In genomic region chr14:54638210-54638609, GRCm38 (mm10) we compare ENCODE assay signal across 18 mouse cellular contexts. TPM values are rescaled to one million over a fixed set of nuclear protein-coding genes. Genes with fewer than 3 reads are reported as not detected.
A peak's percentile ranks its signal among the peaks of the same experiment; 100 is the strongest.
DNase-seq lines count a peak whose midpoint lies in the region; ATAC-seq and TF ChIP-seq lines count a peak whose summit lies in the region.
"Had no signal": no experiment of that assay in that cellular context is flagged by ENCODE, and none has a peak within 500 bp of the region (broad histone marks: within the 10 kb centered on the region; RNA-seq: fewer than 3 reads in every experiment).

No protein-coding gene starts in this region.

- H3K4me3 ChIP-seq in forebrain, postnatal 0 days (ENCODE audit: low read depth, low read length): no peak overlapping the region
- H3K4me3 ChIP-seq in forebrain, embryonic 12.5 days (replicated peaks): no peak overlapping the region
- no peak overlapping the region for H3K4me3 ChIP-seq in midbrain, embryonic 14.5 days (replicated peaks; ENCODE audit: low read depth, low read length)
- no peak overlapping the region for H3K4me3 ChIP-seq in midbrain, embryonic 10.5 days

- ATAC-seq in forebrain, postnatal 0 days: no peak
- no peak for ATAC-seq in forebrain, embryonic 12.5 days (ENCODE audit: low FRiP score)
- ATAC-seq in midbrain, embryonic 14.5 days (ENCODE audit: low FRiP score, low TSS enrichment): no peak

- WGBS in forebrain, postnatal 0 days: 69% methylated on average over 5 of the region's 5 CpGs
- WGBS in forebrain, embryonic 12.5 days: 78% methylated on average over 5 of the region's 5 CpGs
- 75% methylated on average over 5 of the region's 5 CpGs for WGBS in midbrain, embryonic 14.5 days
- 88% methylated on average over 5 of the region's 5 CpGs for WGBS in midbrain, embryonic 10.5 days

- peaks cover 4% of the 10 kb centered on the region; the same call in 1 of the 2 replicates for H3K4me1 ChIP-seq in forebrain, postnatal 0 days (ENCODE audit: insufficient read depth)
- H3K4me1 ChIP-seq in forebrain, embryonic 12.5 days: peaks cover 22% of the 10 kb centered on the region
- peaks cover 13% of the 10 kb centered on the region for H3K4me1 ChIP-seq in midbrain, embryonic 14.5 days (ENCODE audit: control insufficient read depth, insufficient read depth, low read length)
- H3K4me1 ChIP-seq in midbrain, embryonic 10.5 days: peaks cover 39% of the 10 kb centered on the region

- no peaks in the 10 kb centered on the region for H3K27me3 ChIP-seq in forebrain, postnatal 0 days (ENCODE audit: insufficient read depth, low read length)
- H3K27me3 ChIP-seq in forebrain, embryonic 12.5 days: no peaks in the 10 kb centered on the region
- H3K27me3 ChIP-seq in midbrain, embryonic 14.5 days (ENCODE audit: control insufficient read depth, insufficient read depth, low read length): no peaks in the 10 kb centered on the region
- no peaks in the 10 kb centered on the region for H3K27me3 ChIP-seq in midbrain, embryonic 10.5 days (ENCODE audit: low read depth, poor library complexity, severe bottlenecking)

- DNase-seq in forebrain, postnatal 0 days: peak; percentile 36
- DNase-seq in kidney, postnatal 10 days: peak; percentile 46
- no peak for DNase-seq in kidney, postnatal 25 days
- DNase-seq in midbrain, embryonic 14.5 days: no peak
- no peak for DNase-seq in midbrain, embryonic 10.5 days (ENCODE audit: low spot score)
- peak; percentile 55 for DNase-seq in brain, adult 2 months (ENCODE audit: low read depth, low spot score)
- no peak for DNase-seq in frontal cortex, postnatal 25 days (ENCODE audit: low spot score in 2 of 2)
- DNase-seq: adrenal gland, adult 8-10 months; cerebellum, postnatal 10 days; heart, adult 18-20 months; heart, postnatal 10 days; kidney, adult 2 months had no signal

- no peak overlapping the region for H3K9ac ChIP-seq in forebrain, postnatal 0 days
- no peak overlapping the region for H3K9ac ChIP-seq in forebrain, embryonic 12.5 days
- 0 out of 2 replicates have a peak overlapping the region, but pooled peaks have one; percentile 6 for H3K9ac ChIP-seq in midbrain, embryonic 14.5 days (replicated peaks; ENCODE audit: low read length)

- peak; percentile 57 for TF ChIP-seq CTCF in forebrain, postnatal 0 days (IDR thresholded peaks at IDR 0.05; ENCODE audit: low read depth)

- H3K9me3 ChIP-seq in forebrain, postnatal 0 days (ENCODE audit: low read length): no peaks in the 10 kb centered on the region
- H3K9me3 ChIP-seq in forebrain, embryonic 12.5 days: no peaks in the 10 kb centered on the region
- no peaks in the 10 kb centered on the region for H3K9me3 ChIP-seq in midbrain, embryonic 14.5 days (ENCODE audit: control insufficient read depth, low read length)
- no peaks in the 10 kb centered on the region for H3K9me3 ChIP-seq in midbrain, embryonic 10.5 days (replicated peaks)

- H3K4me2 ChIP-seq in forebrain, postnatal 0 days (ENCODE audit: low read depth): no peak overlapping the region
- no peak overlapping the region for H3K4me2 ChIP-seq in forebrain, embryonic 12.5 days
- no peak overlapping the region for H3K4me2 ChIP-seq in midbrain, embryonic 14.5 days (ENCODE audit: low read length)

- no peak overlapping the region for H3K27ac ChIP-seq in forebrain, postnatal 0 days (ENCODE audit: low read depth, low read length)
- H3K27ac ChIP-seq in forebrain, embryonic 12.5 days: no peak overlapping the region
- no peak overlapping the region for H3K27ac ChIP-seq in midbrain, embryonic 14.5 days (replicated peaks; ENCODE audit: low read depth, low read length)
- H3K27ac ChIP-seq in midbrain, embryonic 10.5 days (replicated peaks): no peak overlapping the region
- H3K27ac ChIP-seq: macrophage had no signal

- H3K36me3 ChIP-seq in forebrain, postnatal 0 days (ENCODE audit: insufficient read depth): peaks cover 26% of the 10 kb centered on the region
- peaks cover 61% of the 10 kb centered on the region for H3K36me3 ChIP-seq in forebrain, embryonic 12.5 days (replicated peaks)
- peaks cover 64% of the 10 kb centered on the region for H3K36me3 ChIP-seq in midbrain, embryonic 14.5 days (ENCODE audit: control insufficient read depth, insufficient read depth, low read length)
- H3K36me3 ChIP-seq in midbrain, embryonic 10.5 days: peaks cover 75% of the 10 kb centered on the region

RNA-seq across cellular contexts. Expression of gene Gm17606, which starts 2.5 kb away (rescaled TPM):
- not detected in 2 replicates for total RNA-seq in forebrain, postnatal 0 days (2014; rRNA removed)
- not detected in 2 replicates for polyA plus RNA-seq in forebrain, postnatal 0 days (2015; fragmentation: Nextera tagmentation; extraction: Ambion mirVana)
- polyA plus RNA-seq in forebrain, embryonic 12.5 days (2016; fragmentation: Nextera tagmentation; extraction: Ambion mirVana): not detected in 2 replicates
- not detected in 2 replicates for polyA plus RNA-seq in midbrain, embryonic 14.5 days (2014; fragmentation: Nextera tagmentation; extraction: Ambion mirVana)
- polyA plus RNA-seq in midbrain, embryonic 10.5 days (2016; fragmentation: Nextera tagmentation; extraction: Ambion mirVana): not detected in 2 replicates
- total RNA-seq: adrenal gland, adult 8-10 months; heart, adult 18-20 months; heart, postnatal 10 days had no signal
- polyA plus RNA-seq: embryonic facial prominence, embryonic 14.5 days; forebrain, embryonic 11.5 days; kidney, adult 2 months; limb, embryonic 11.5 days; liver, embryonic 16.5 days; macrophage had no signal

RNA-seq across cellular contexts. Expression of gene Cdh24, which starts 3.0 kb away (rescaled TPM):
- 15.6 and 21.7 TPM in 2 replicates for total RNA-seq in forebrain, postnatal 0 days (2014; rRNA removed)
- polyA plus RNA-seq in forebrain, postnatal 0 days (2015; fragmentation: Nextera tagmentation; extraction: Ambion mirVana): 3.8 and 4.6 TPM in 2 replicates
- polyA plus RNA-seq in forebrain, embryonic 12.5 days (2016; fragmentation: Nextera tagmentation; extraction: Ambion mirVana): 9.8 and 10.7 TPM in 2 replicates
- 11.6 and 12.4 TPM in 2 replicates for polyA plus RNA-seq in midbrain, embryonic 14.5 days (2014; fragmentation: Nextera tagmentation; extraction: Ambion mirVana)
- 4.1 and 4.6 TPM in 2 replicates for polyA plus RNA-seq in midbrain, embryonic 10.5 days (2016; fragmentation: Nextera tagmentation; extraction: Ambion mirVana)

RNA-seq across cellular contexts. Expression of gene Psmb11, which starts 17.0 kb away (rescaled TPM):
- under 0.01 TPM in 1 of 2 replicates, not detected in the other for total RNA-seq in forebrain, postnatal 0 days (2014; rRNA removed)
- 0.04 and 0.08 TPM in 2 replicates for polyA plus RNA-seq in forebrain, postnatal 0 days (2015; fragmentation: Nextera tagmentation; extraction: Ambion mirVana)
- polyA plus RNA-seq in forebrain, embryonic 12.5 days (2016; fragmentation: Nextera tagmentation; extraction: Ambion mirVana): 0.04 TPM in 1 of 2 replicates, not detected in the other
- polyA plus RNA-seq in midbrain, embryonic 14.5 days (2014; fragmentation: Nextera tagmentation; extraction: Ambion mirVana): 0.18 TPM in 1 of 2 replicates, not detected in the other
- polyA plus RNA-seq in midbrain, embryonic 10.5 days (2016; fragmentation: Nextera tagmentation; extraction: Ambion mirVana): 0.06 and 0.12 TPM in 2 replicates
- total RNA-seq: adrenal gland, adult 8-10 months; heart, adult 18-20 months; heart, postnatal 10 days had no signal
- polyA plus RNA-seq: embryonic facial prominence, embryonic 14.5 days; forebrain, embryonic 11.5 days; kidney, adult 2 months; liver, embryonic 16.5 days; macrophage had no signal

RNA-seq across cellular contexts. Expression of gene Psmb5, which starts 20.4 kb away (rescaled TPM):
- total RNA-seq in forebrain, postnatal 0 days (2014; rRNA removed): 180 and 239 TPM in 2 replicates
- 420 and 499 TPM in 2 replicates for polyA plus RNA-seq in forebrain, postnatal 0 days (2015; fragmentation: Nextera tagmentation; extraction: Ambion mirVana)
- polyA plus RNA-seq in forebrain, embryonic 12.5 days (2016; fragmentation: Nextera tagmentation; extraction: Ambion mirVana): 395 and 399 TPM in 2 replicates
- 409 and 454 TPM in 2 replicates for polyA plus RNA-seq in midbrain, embryonic 14.5 days (2014; fragmentation: Nextera tagmentation; extraction: Ambion mirVana)
- polyA plus RNA-seq in midbrain, embryonic 10.5 days (2016; fragmentation: Nextera tagmentation; extraction: Ambion mirVana): 470 and 478 TPM in 2 replicates

RNA-seq across cellular contexts. Expression of gene 4931414P19Rik, which starts 32.4 kb away (rescaled TPM):
- 6.5 and 12.8 TPM in 2 replicates for total RNA-seq in forebrain, postnatal 0 days (2014; rRNA removed)
- 2.2 and 3.1 TPM in 2 replicates for polyA plus RNA-seq in forebrain, postnatal 0 days (2015; fragmentation: Nextera tagmentation; extraction: Ambion mirVana)
- 9.0 and 9.2 TPM in 2 replicates for polyA plus RNA-seq in forebrain, embryonic 12.5 days (2016; fragmentation: Nextera tagmentation; extraction: Ambion mirVana)
- polyA plus RNA-seq in midbrain, embryonic 14.5 days (2014; fragmentation: Nextera tagmentation; extraction: Ambion mirVana): 5.4 and 6.1 TPM in 2 replicates
- 10.7 and 11.0 TPM in 2 replicates for polyA plus RNA-seq in midbrain, embryonic 10.5 days (2016; fragmentation: Nextera tagmentation; extraction: Ambion mirVana)

Comparison
In these comparisons a context has a peak if more than half of its experiments do, and no peak if none do; other contexts are left out.
1. DNase-seq: peak in forebrain, postnatal 0 days (single experiment), kidney, postnatal 10 days (single experiment) and brain, adult 2 months (single experiment); none in kidney, postnatal 25 days (0 of 2), midbrain, embryonic 14.5 days (single experiment), midbrain, embryonic 10.5 days (single experiment) and frontal cortex, postnatal 25 days (0 of 2).